Mouse (Mus musculus) right cerebral cortex, postnatal 4 days (tissue): ENCODE measurements around the gene Pfkfb1.

Experiments used
- DNase-seq: peaks from one replicate; pipeline ENCODE4 v3.0.0-alpha.2; 2022

Pfkfb1 gene

DNA sequence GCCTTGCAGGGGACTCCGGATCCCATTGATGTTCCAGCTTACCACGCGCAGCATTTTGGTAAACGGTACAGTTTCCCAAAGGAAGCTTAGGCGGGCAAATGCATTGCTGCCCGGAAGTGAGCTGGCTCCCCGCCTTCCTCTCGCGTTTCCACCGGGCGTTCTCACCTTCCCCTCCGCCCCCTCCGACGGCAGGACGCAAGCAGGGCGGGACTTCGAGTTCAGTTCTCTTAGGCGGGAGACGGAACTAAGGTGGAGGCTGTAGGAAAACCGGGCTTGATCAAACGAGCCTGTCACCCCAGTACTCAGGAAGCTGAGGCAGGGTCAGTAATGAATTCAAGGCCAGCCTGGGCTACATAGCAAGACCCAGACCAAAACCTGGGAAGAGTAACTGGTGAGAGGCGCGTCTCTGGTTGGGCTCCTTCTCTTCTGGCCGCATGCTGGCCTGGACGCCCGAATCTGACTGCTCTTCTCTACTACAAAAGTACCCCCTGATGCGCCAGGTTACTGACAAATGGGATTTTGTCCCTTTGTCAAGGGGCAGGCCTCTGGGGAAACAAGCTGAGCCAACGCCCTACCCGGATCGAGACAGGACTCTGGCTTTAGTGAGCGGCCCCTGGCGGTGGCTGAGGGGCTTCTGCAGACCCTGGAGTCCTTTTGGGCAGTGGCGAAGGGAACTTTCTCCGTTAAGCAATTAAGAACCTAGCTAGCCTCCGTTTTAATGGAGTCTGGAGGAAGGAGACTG, at the start of gene Pfkfb1:
Gene Pfkfb1, plus strand, starts transcription at position 207 of the 742 bp plus-strand sequence.
- peak; percentile 75 for DNase-seq

DNA sequence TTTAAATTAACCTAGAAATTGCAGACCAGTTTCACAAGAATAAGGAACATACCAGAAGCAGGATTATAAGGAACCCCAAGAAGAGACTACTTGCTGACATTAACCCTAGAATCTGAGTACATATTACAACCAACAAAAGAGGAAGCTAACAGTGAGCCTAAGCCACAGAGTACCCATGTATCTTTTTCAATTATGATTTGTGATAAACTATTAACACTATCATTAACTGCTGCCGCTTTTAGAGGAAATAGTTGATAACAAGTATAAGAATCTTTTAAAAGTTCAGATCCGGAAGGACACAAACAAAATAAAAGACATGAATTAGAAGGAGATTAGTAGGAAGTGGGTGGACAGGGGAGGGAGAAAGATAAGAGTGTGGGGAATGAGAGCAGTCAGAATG, 47.9 kb upstream of the Pfkfb1 start:
- no peak for DNase-seq

DNA sequence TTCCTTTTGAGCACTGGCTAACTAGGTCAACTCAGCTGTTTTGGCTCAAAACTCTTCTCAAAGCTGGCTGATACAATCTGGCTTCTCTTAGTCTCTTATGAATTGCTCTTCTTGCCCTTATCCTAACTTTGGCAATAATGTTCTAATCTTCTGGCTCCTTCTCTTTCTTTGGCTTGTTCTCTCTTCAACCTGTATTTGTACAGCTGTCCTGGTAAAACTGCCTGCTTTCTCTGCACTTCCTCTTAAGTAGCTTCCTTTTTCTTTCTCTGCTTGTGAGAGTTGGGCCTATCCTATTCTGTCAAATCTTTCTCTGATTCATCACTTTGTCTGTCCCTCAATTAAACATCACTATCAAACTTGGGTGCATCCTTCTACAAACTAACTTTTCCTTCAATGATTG, 46.3 kb upstream of the Pfkfb1 start:
- no peak for DNase-seq

DNA sequence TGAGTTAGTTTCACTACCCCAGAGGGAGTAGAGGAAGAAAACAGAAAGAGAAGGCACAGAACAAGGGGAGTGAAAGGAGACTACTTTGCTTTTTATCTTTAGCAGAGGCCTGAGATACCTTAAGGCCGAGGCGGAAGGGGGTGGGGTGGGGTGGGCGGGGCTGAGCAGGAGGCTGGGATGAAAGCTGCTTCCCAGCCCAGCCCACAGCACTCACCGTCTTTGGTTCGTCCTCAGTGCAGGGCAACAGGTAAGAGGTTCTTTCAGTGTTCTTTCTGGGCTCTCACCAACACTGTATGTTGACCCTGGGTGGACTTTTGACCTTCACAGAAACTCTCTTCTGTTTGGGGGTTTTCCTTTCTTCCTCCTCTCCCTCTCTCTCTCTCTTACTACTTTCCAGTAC, 40.8 kb upstream of the Pfkfb1 start, which contains the start of gene Alas2:
Gene Alas2, plus strand, starts transcription at position 137 of the 400 bp plus-strand sequence.
- no peak for DNase-seq

DNA sequence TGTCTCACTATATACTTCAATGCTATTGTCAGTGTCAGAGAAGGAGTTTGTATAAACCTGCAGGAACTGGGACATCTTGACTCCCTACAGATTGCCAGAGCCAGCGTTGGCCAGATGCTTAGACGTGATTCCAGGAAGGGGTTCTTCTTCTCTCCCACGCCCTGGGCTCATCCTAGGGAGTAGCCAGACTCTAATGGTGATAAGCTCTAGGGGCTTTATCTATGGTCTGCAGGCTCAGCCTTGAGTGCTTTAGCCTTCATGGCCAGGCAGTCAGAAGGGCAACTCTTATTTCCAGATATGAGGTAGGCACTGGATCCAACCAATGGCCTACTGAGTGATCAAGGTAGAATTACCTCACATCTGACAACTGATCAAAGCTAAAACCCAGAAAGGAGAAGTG, 38.4 kb upstream of the Pfkfb1 start:
- DNase-seq: no peak

DNA sequence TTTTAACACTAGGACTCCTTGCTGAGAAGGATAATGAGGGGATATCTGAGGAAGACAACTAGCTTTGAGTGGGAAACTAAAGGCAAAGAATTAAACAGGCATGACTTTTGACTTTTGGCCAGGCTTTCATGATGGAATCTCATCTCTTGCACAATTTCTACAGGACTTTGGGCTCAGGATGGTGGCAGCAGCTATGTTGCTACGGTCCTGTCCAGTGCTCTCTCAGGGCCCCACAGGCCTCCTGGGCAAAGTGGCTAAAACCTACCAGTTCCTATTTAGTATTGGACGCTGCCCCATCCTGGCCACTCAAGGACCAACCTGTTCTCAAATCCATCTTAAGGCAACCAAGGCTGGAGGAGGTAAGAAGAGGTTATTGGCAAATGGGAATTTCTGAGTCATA, 36.0 kb upstream of the Pfkfb1 start:
- DNase-seq: no peak

DNA sequence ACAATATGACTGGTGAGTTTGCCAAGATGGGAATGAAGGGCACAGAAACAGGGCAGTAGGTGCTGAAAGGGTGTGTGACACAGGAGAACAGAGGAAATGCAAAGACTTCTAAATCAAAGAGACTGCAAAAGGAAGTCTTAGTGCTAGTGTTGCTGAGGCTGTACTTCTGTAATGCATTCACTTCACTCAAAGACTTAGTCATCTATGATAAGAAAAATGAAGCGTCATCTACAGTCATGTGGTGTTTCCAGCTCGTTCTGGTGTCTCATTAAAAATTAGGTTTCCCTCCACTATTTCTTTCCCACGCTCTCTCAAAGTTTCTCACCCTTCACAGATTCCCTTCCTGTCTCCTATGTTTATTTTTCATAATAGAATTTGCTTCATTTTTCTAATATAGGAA, 34.0 kb upstream of the Pfkfb1 start:
- no peak for DNase-seq

DNA sequence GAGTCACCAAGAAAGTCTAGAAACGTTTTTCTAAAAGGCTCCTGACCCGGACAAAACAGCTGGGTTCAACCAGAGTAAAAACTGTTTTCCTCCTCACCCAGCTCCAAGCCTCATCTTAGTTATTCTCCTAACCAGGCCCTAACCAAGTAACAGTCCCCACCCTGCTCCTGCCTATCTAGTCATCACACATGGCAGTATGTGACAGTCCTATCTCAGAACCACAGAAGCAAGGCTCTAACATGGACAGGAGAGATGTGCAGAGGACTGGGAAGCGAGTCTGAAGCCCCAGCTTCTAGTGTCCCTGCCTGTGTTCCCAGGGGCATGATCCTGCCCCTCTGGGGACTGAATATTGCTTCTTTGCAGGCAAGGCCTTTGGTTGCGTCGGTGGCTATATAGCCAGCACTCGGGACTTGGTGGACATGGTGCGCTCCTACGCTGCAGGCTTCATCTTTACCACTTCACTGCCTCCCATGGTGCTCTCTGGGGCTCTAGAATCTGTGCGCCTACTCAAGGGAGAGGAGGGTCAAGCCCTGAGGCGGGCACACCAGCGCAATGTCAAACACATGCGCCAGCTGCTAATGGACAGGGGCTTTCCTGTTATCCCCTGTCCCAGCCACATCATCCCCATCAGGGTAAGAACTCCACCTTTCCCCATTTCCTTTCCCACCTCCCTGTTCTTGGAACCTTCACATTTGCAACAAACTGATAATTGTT, 23.2 kb upstream of the Pfkfb1 start:
- DNase-seq: no peak

DNA sequence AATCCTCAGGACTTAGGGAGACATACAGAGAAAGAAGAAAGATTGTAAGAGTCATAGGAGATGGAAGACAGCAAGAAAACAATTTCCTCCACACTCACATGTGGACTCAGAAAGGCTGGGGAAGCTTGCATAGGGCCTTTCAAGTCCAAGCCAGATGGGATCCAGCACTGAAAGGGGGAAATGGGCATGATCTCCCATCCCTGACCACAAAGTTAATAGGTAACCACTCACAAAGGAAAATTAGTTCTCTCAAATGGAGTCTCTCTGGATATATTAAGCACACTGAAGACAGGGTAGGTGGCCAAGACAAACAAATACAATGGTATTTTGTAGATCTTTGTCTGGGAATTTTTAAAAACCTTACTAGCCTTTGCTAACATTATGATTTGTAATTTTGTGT, 6.1 kb upstream of the Pfkfb1 start:
- no peak for DNase-seq

DNA sequence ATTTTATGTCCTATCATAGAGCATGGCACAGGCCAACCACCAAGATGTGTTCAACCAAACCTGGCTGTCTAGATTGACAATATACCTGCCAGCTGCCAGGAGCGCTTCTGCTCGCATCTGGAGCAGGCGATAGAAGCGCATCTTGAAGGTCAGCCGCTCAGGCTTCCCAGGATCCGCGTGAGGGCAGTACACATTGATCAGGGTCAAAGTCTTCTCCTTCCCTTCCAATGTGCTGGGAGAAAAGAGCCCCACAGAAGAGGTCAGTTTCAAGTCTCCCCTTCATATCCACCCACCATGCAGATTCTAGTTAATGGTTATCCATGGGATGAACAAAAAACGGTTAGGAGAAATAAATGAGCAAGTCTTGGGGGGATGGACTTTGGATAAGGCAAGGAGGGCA, 2.9 kb upstream of the Pfkfb1 start:
- no peak for DNase-seq

DNA sequence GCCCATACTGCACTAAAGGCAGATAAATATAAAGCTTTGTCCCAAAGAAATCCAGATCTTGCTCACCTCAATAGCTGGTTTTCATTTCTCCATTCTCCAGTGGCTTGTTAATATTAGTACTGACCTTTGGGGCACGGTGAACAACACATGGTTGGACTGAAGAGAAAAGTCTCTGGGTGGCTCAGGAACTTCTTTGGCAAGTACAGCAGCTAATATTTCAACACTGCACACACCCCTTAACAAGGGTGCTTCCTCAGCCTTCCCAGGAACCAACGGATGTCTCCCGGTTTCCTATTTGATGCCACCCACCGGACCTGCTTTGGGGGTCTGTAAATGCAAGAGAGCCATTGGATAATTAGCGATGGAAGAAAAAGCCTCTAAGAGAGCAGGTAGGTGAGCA, 1.7 kb downstream of the Pfkfb1 start, which contains the start of gene Apex2:
Gene Apex2, minus strand, starts transcription at position 173 of the 400 bp plus-strand sequence.
- no peak for DNase-seq

DNA sequence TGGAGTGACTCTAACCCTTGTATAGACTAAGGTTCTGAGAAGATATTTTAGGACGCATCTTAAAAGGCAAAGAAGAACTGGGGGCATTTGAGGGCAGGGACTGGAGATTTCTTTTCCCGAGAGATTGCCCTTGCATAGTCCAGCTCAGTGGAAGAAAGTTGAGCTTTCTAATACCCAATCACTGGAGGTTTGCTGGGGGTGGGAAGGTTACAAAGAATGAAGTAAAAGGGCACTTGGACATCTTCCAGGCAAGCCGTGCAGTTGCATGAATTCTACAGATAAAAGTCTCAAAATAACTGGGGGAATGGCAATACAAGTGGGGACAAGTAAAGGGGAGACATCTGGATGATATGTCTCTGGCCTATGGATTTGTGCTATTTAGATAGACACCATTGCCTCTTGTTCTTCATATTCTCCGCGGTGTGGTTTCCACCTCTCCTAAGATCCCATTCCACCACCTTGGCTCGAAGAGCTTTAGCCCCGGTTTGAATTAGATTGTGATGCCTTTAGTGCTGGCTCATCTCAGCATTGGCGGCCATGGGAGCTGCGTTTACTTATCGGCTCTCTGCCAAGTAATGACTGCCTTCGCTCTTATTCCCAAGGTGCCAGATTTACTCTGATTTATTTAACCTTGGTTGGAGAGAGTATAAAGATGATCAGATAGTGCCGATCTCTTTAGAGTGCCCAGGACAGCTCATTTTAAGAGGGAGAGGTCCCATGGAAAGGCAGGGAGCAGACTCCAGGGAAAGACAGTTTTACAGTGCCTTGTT, 5.4 kb downstream of the Pfkfb1 start:
- no peak for DNase-seq

DNA sequence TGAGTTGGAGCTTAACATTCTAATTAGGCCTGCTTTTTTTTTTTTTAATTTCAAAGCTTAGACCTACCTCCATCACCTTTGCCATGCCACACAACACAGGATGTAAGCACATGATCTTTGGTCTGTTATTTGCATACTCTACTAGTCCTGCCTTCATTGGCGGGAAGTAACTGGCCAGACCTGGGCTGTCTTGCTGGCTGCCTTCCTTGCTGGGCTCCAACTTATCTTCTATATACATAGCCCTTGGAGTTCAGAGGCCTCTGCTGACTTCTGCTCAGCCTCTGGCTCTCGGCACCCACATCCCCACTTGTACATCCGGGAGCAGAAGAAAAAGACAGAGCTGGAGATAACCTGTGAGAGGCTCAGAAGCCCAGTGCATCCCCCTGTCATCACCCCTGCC, 6.1 kb downstream of the Pfkfb1 start:
- no peak for DNase-seq

DNA sequence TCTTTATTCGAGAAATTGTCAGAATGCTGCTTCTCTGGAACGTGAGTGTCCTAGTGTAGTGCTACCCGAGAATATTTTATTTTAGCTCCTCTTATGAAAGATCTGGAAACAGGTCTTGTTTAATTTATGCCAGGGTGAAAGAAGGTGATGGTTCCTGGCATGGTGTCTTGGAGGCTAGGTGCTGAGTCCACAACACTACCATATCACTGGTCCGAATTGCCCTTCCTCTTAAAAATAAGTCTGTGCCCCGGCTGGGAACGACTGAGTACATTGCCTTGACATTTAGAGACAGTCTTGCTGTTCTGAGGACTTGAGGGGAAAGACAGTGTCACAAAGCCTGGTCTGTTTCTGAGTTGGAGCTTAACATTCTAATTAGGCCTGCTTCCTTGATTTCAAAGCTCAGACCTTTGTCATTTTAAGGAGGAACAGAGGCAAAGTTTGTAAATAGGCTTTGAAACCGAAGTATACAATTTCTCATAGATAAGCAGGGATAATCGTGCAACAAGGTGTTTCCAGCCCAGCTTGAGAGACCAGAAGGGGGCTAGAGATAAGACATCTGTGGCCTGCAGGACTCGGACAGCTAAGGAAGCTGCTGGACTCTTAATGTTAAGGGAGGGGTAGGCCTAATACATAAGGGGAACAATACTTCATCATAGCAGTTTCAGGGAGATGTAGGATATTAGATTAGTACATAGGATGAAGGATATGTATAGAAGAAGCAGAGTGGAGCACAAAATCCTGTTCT, 7.2 kb downstream of the Pfkfb1 start:
- no peak for DNase-seq

DNA sequence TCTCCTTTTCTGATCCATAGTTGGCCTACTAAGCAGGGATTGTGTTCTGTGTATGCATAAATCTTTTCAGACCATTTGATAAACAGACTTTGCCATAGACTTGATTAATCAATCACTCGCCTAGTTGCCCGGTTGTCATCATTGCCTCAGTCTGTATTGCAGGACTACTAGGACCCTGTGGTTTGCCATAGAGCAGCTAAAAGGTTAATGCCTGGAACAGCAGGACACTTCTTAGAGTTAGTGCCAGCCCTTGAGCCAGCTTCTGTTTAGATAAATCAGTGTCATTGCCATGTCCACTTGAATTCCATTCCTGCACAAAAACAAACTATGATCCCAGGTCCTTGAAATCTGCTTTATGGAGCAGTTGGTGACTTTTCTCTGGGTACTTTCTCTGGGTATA, 10.9 kb downstream of the Pfkfb1 start:
- no peak for DNase-seq

DNA sequence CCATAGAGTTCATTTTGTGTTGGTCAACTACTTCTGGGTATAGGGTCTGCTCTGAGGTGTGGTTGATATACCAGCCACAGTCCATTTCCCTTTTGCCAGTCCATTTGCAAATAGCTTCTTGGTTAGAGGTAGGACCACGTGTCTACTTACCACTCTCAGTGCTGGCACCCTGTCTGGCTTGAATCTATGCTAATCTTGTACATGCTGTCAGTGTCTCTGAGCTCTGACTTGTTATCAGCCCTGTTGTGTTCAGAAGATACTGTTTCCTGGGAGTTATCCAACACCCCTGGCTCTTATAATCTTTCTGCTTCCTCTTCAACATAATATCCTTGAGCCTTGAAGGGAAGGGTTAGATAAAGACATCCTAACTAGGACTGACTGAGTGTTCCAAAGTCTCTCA, 48.4 kb downstream of the Pfkfb1 start:
- no peak for DNase-seq

DNA sequence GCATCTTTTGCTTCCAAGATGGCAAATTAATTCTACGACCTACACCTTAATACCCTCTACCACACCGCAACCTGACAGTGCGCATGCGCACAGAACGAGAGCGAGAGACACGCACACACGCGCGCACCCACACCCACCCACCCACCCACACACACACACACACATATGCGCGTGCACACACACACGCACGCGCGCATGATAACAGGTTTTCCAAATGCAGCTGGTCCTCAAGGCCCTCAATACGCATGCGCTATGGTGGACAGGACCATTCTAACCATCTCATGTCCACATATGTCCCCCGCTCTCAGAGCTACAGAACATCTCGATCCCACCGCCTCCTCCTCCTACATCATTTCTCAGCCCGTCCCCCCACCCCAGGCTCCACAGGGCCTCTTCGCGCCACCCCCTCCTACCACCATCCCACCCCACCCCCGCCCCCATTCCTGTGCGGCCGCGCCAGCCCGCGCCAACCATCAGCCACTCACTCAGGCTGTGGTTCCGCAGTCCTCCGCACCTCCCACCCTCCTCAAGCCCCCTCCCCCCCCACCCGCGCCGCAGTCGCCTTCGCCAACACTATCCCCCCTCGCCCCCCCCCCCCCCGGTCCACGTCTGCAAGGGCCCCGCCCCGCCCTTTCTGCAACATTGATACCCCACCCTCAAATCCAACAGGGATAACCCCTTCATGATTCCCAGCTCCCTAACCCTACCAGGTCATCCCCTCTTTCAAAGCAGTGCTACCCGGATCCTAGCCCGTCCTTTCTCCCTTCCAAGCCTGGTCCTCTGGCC, 68.3 kb downstream of the Pfkfb1 start:
- DNase-seq: peak; percentile 65

DNA sequence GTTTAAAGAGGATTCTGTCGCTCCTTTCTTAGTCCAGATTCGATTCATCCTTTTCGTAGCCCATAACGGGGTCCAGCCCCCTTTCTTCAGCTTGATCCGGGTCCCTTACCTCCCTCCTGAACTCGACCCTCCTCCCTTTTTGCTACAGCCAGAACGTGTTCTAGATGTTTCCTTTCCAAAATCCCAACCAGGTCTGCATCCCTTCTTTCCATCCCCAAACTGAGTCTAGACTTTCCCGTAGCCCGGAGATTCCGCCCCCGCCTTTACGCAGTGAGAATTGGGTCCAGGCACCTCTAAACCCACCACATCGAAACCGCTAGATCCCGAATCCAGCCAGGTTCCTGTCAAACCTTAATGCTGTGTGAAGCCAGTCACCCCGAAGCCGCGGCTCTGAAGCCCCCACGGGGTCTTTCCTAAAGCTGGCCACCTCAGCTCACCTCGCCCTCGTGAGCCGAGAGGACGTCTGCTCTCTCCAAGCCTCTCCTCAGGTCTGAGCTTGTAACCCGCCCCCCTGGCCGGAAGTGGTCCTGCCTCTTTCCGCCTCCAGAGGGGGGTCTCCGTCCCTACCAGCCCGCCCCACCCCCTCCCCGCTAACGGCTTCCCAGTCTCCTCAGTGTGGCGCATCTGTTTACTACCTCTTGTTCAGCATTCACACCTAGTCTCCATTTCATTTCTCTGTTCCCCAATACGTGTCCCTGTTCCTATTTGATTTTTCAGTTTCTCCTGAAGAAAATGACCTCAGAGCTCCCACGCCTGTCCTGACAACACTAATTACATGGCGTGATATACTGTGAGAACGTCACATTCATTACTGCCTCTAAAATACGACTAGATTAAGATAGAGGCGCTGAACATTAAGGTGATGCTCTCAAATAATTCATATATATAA, 69.1 kb downstream of the Pfkfb1 start, which contains the start of gene Tro:
Gene Tro, minus strand, starts transcription at position 676 of the 889 bp plus-strand sequence.
- peak; percentile 66 for DNase-seq

DNA sequence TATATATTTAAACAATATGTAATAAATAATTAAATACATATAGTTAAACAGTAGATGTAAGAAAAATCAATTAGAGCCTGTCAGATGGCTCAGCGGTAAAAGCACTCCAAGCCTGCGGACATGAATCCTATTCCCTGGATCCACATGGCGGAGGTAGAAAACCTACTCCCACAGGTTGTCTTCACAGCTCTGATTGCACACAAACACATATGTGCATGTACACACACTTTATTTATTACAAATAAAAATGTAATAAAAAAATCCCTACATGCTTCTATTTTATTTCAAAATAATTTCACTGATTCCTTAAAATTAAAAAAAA, 69.7 kb downstream of the Pfkfb1 start:
- no peak for DNase-seq

DNA sequence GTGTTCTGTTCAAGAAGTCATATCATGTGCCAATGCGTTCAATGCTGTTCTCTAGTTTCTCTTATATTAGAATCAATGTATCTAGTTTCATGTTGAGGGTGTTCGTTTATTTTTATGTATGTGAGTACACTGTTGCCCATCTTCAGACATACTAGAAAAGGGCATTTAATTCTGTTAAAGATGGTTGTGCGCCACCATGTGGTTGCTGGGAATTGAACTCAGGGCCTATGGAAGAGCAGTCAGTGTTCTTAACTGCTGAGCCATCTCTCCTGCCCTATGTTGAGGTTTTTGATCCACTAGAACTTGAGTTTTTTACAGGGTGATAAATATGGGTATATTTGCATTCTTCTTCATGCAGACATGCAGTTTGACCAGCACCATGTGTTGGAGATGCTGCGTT, 74.8 kb downstream of the Pfkfb1 start:
- DNase-seq: no peak

DNA sequence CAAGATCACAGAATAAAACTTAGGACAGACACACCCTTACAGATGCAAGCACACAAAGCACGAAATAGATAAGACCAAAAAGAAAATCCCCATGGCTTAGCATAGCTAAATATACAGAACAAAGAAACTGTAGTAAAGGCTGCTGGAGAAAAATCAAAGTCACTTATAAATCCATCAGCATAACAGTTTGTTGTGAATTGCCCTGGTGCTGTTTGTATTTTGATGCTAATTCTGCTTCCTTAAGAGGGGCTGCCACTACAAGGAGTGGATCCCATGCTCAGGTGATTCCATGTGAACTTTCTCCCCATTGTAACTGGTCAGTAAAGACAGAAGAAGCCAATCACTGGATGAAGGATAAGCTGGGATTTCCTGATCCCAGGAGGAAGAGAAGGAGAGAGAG, 89.5 kb downstream of the Pfkfb1 start:
- no peak for DNase-seq
